Mouse (Mus musculus) lung, postnatal 0 days (tissue): Measurements from ENCODE around the gene 1500009L16Rik.

Experiments used
- CTCF ChIP-seq: IDR thresholded peaks from 2 replicates; pipeline ENCODE4 v1.5.1; 2016; ENCODE audit warnings: antibody characterized with exemption, mild to moderate bottlenecking
- EP300 ChIP-seq: IDR thresholded peaks from 2 replicates; pipeline ENCODE4 v1.6.1; 2016; ENCODE audit warnings: antibody characterized with exemption, mild to moderate bottlenecking, control low read depth

DNA sequence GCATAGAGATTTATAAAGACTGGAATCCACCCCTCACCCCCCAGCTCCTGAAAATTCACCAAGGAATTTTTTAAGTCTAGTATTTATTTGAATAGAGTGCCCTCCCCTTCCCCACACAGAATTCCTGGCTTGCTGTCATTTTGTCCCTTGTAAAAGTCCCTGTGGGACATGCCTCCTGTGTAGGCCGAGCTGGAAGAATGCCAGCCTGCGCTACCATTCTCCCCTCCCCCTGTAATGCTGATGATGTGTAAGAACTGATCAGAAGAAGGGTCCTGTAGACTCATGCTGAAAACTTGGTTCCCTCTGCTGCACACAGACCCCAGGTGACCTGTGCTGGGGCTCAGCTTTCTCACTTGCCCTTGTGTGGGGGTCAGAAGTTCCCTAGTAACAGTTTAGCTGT, 37.9 kb downstream of the 1500009L16Rik start:
- TF ChIP-seq CTCF (no peak), EP300 (no peak)
